Mouse (Mus musculus): ENCODE measurements at regions not wholly inside any gene's neighbourhood (a gene's known extent, or its start where the extent isn't known, plus 50 kb on each side); places are given as distances from the start of the nearest gene placed in this dataset.
A peak's percentile ranks its signal among the peaks of the same experiment; 100 is the strongest.

- no peak for DNase-seq
These were observed 465.8 kb downstream of the Tmem182 start for GRCm38 (mm10) chr1:41271111-41271730.

- peak; percentile 47 for DNase-seq
These were observed 469.3 kb downstream of the Tmem182 start for GRCm38 (mm10) chr1:41274573-41275270.

- DNase-seq, result no peak
These were observed 469.8 kb downstream of the Tmem182 start for GRCm38 (mm10) chr1:41275271-41275624.

- DNase-seq, result no peak
These were observed 470.2 kb downstream of the Tmem182 start for GRCm38 (mm10) chr1:41275642-41276041.

GRCm38 (mm10) chr1:41276303-41276702 lies 470.9 kb downstream of the Tmem182 start:
- no peak for DNase-seq

- DNase-seq, result no peak
These were observed 479.8 kb downstream of the Tmem182 start for GRCm38 (mm10) chr1:41285221-41285620.

- no peak for DNase-seq
These were observed 480.8 kb downstream of the Tmem182 start for GRCm38 (mm10) chr1:41286221-41286620.

- no peak for DNase-seq
These were observed 521.6 kb downstream of the Tmem182 start for GRCm38 (mm10) chr1:41326861-41327480.

GRCm38 (mm10) chr1:41349798-41350758 lies 544.7 kb downstream of the Tmem182 start:
- no peak for DNase-seq

GRCm38 (mm10) chr1:41359061-41359460 lies 553.7 kb downstream of the Tmem182 start:
- DNase-seq, result no peak

- no peak for DNase-seq
These were observed 556.1 kb downstream of the Tmem182 start for GRCm38 (mm10) chr1:41361512-41361911.

- no peak for DNase-seq
These were observed 574.6 kb downstream of the Tmem182 start for GRCm38 (mm10) chr1:41380013-41380412.

- no peak for DNase-seq
These were observed 576.1 kb downstream of the Tmem182 start for GRCm38 (mm10) chr1:41381487-41381886.

- peak; percentile 38 for DNase-seq
These were observed 579.3 kb downstream of the Tmem182 start for GRCm38 (mm10) chr1:41384731-41385130.

- DNase-seq, result no peak
These were observed 581.0 kb downstream of the Tmem182 start for GRCm38 (mm10) chr1:41386435-41386834.

GRCm38 (mm10) chr1:41390102-41390884 lies 584.9 kb downstream of the Tmem182 start:
- DNase-seq, result peak; percentile 74

GRCm38 (mm10) chr1:41391071-41391470 lies 585.7 kb downstream of the Tmem182 start:
- DNase-seq, result no peak

- no peak for DNase-seq
These were observed 587.9 kb downstream of the Tmem182 start for GRCm38 (mm10) chr1:41393287-41393686.

- peak; percentile 14 for DNase-seq
These were observed 589.7 kb downstream of the Tmem182 start for GRCm38 (mm10) chr1:41395081-41395480.

GRCm38 (mm10) chr1:41410533-41410932 lies 605.1 kb downstream of the Tmem182 start:
- no peak for DNase-seq

- no peak for DNase-seq
These were observed 606.2 kb downstream of the Tmem182 start for GRCm38 (mm10) chr1:41411641-41412040.

- no peak for DNase-seq
These were observed 606.7 kb downstream of the Tmem182 start for GRCm38 (mm10) chr1:41412078-41412477.

Measured in adrenal gland, postnatal 10 days (tissue).